Mouse (Mus musculus): ENCODE measurements around the gene Sema3d. TPM values are rescaled to one million over a fixed set of nuclear protein-coding genes. Genes with fewer than 3 reads are reported as not detected.

The Sema3d gene
- polyA plus RNA-seq, 1 experiment: 2.4 TPM

- Histone ChIP-seq H3K4me1 (ENCODE audit: control insufficient read depth, insufficient read depth, low read length) (no peaks in the 10 kb centered on the region), H3K4me3 (replicated peaks; ENCODE audit: extremely low read depth, low read depth, low read length) (no peak overlapping the region)
- TF ChIP-seq CTCF (IDR thresholded peaks at IDR 0.05; ENCODE audit: insufficient read depth, low read length) (no peak), POLR2A (IDR thresholded peaks at IDR 0.05; ENCODE audit: borderline replicate concordance, extremely low read depth, low read depth, low read length) (no peak)
- DNase-seq: no peak
- 38% methylated on average over 1 of the region's 1 CpGs for WGBS
Measured at GRCm38 (mm10) chr5:12575262-12575661, 192.1 kb downstream of the Sema3d start.

- no peaks in the 10 kb centered on the region for H3K4me1 ChIP-seq (ENCODE audit: control insufficient read depth, insufficient read depth, low read length)
- no peak overlapping the region for H3K4me3 ChIP-seq (replicated peaks; ENCODE audit: extremely low read depth, low read depth, low read length)
- WGBS: 72% methylated on average over 4 of the region's 4 CpGs
- no peak for DNase-seq
- TF ChIP-seq POLR2A (IDR thresholded peaks at IDR 0.05; ENCODE audit: borderline replicate concordance, extremely low read depth, low read depth, low read length): no peak
- no peak for TF ChIP-seq CTCF (IDR thresholded peaks at IDR 0.05; ENCODE audit: insufficient read depth, low read length)
Measured at GRCm38 (mm10) chr5:12579752-12580151, 196.6 kb downstream of the Sema3d start.

- Histone ChIP-seq H3K4me1 (ENCODE audit: control insufficient read depth, insufficient read depth, low read length) (no peaks in the 10 kb centered on the region), H3K4me3 (replicated peaks; ENCODE audit: extremely low read depth, low read depth, low read length) (no peak overlapping the region)
- TF ChIP-seq CTCF (IDR thresholded peaks at IDR 0.05; ENCODE audit: insufficient read depth, low read length) (no peak), POLR2A (IDR thresholded peaks at IDR 0.05; ENCODE audit: borderline replicate concordance, extremely low read depth, low read depth, low read length) (no peak)
- 68% methylated on average over 1 of the region's 1 CpGs for WGBS
- no peak for DNase-seq
Measured at GRCm38 (mm10) chr5:12582540-12582939, 199.4 kb downstream of the Sema3d start.

- H3K4me1 ChIP-seq (ENCODE audit: control insufficient read depth, insufficient read depth, low read length): no peaks in the 10 kb centered on the region
- no peak for DNase-seq
- TF ChIP-seq POLR2A (IDR thresholded peaks at IDR 0.05; ENCODE audit: borderline replicate concordance, extremely low read depth, low read depth, low read length) (no peak), CTCF (IDR thresholded peaks at IDR 0.05; ENCODE audit: insufficient read depth, low read length) (no peak)
- 48% methylated on average over 3 of the region's 3 CpGs for WGBS
- no peak overlapping the region for H3K4me3 ChIP-seq (replicated peaks; ENCODE audit: extremely low read depth, low read depth, low read length)
Measured at GRCm38 (mm10) chr5:12583293-12583834, 200.2 kb downstream of the Sema3d start.

GRCm38 (mm10) chr5:12584886-12585285 lies 201.7 kb downstream of the Sema3d start:
- 90% methylated on average over 9 of the region's 9 CpGs for WGBS
- no peak for TF ChIP-seq CTCF (IDR thresholded peaks at IDR 0.05; ENCODE audit: insufficient read depth, low read length)
- TF ChIP-seq POLR2A (IDR thresholded peaks at IDR 0.05; ENCODE audit: borderline replicate concordance, extremely low read depth, low read depth, low read length): no peak
- H3K4me1 ChIP-seq (ENCODE audit: control insufficient read depth, insufficient read depth, low read length): no peaks in the 10 kb centered on the region
- no peak overlapping the region for H3K4me3 ChIP-seq (replicated peaks; ENCODE audit: extremely low read depth, low read depth, low read length)
- DNase-seq: no peak

GRCm38 (mm10) chr5:12634227-12634980 lies 251.2 kb downstream of the Sema3d start:
- Histone ChIP-seq H3K4me3 (replicated peaks; ENCODE audit: extremely low read depth, low read depth, low read length) (no peak overlapping the region), H3K4me1 (ENCODE audit: control insufficient read depth, insufficient read depth, low read length) (no peaks in the 10 kb centered on the region)
- TF ChIP-seq CTCF (IDR thresholded peaks at IDR 0.05; ENCODE audit: insufficient read depth, low read length) (no peak), POLR2A (IDR thresholded peaks at IDR 0.05; ENCODE audit: borderline replicate concordance, extremely low read depth, low read depth, low read length) (no peak)
- DNase-seq: no peak
- WGBS: 48% methylated on average over 8 of the region's 8 CpGs

- Histone ChIP-seq H3K4me1 (ENCODE audit: control insufficient read depth, insufficient read depth, low read length) (no peaks in the 10 kb centered on the region), H3K4me3 (replicated peaks; ENCODE audit: extremely low read depth, low read depth, low read length) (no peak overlapping the region)
- no peak for DNase-seq
- 85% methylated on average over 7 of the region's 7 CpGs for WGBS
- TF ChIP-seq POLR2A (IDR thresholded peaks at IDR 0.05; ENCODE audit: borderline replicate concordance, extremely low read depth, low read depth, low read length) (no peak), CTCF (IDR thresholded peaks at IDR 0.05; ENCODE audit: insufficient read depth, low read length) (no peak)
Measured at GRCm38 (mm10) chr5:12637763-12638468, 254.7 kb downstream of the Sema3d start.

Data from lung, adult 2 months (tissue).